Mouse (Mus musculus) urinary bladder, postnatal 4 days (tissue): ENCODE results near the gene Olfr742.

Source experiments
- DNase-seq, 2 experiments: peaks; one replicate each; pipeline ENCODE4 v3.0.0; 2021 to 2022; ENCODE audit warnings: low spot score in 2 of 2

Gene Olfr742

GRCm38 (mm10) chr14:50503300-50503699 is at the start of gene Olfr742:
Olfr742 (plus strand) TSS chr14:50503600.
- DNase-seq = no peak

GRCm38 (mm10) chr14:50472438-50472837 is 31.0 kb upstream of the Olfr742 start, which contains the start of gene Olfr741:
Olfr741 (plus strand) TSS chr14:50472738.
- no peak for DNase-seq

GRCm38 (mm10) chr14:50478406-50478805 is 25.0 kb upstream of the Olfr742 start:
- DNase-seq = no peak

- DNase-seq = no peak
These were observed 18.1 kb downstream of the Olfr742 start, which contains the start of gene Olfr743 for GRCm38 (mm10) chr14:50521539-50521938. Olfr743 (plus strand) TSS chr14:50521839.

GRCm38 (mm10) chr14:50552734-50553133 is 49.3 kb downstream of the Olfr742 start:
- no peak for DNase-seq
